Mouse (Mus musculus): ENCODE data around the gene Tmem63c.

GRCm38 (mm10) chr12:87082797-87083196 is 61.7 kb downstream of the Tmem63c start:
- TF ChIP-seq POLR2A (IDR thresholded peaks at IDR 0.05; ENCODE audit: borderline replicate concordance, low read depth, low read length) = no peak
- no peak for TF ChIP-seq CTCF (IDR thresholded peaks at IDR 0.05; ENCODE audit: low read depth, low read length)

Data from bone marrow macrophage, adult 2 months (primary cell).